In genomic region chr8:80781338-80781737, GRCm38 (mm10) we compare ENCODE assay signal across 9 mouse cellular contexts. TPM values are rescaled to one million over a fixed set of nuclear protein-coding genes. Genes with fewer than 3 reads are reported as not detected.
DNase-seq lines count a peak whose midpoint lies in the region; ATAC-seq and TF ChIP-seq lines count a peak whose summit lies in the region.
"Had no signal": no experiment of that assay in that cellular context is flagged by ENCODE, and none has a peak within 500 bp of the region (broad histone marks: within the 10 kb centered on the region; RNA-seq: fewer than 3 reads in every experiment).

No protein-coding gene starts in this region.

- no peak for TF ChIP-seq POLR2A in kidney, adult 2 months (IDR thresholded peaks at IDR 0.05; ENCODE audit: low read depth, low read length)

- intact Hi-C loops in left cerebral cortex, adult 2 months (cut with DNase I): no loop called here

- no peaks in the 10 kb centered on the region for H3K27me3 ChIP-seq in forebrain, embryonic 14.5 days (replicated peaks; ENCODE audit: control insufficient read depth, insufficient read depth, low read length)
- H3K27me3 ChIP-seq in forebrain, embryonic 12.5 days: no peaks in the 10 kb centered on the region
- no peaks in the 10 kb centered on the region for H3K27me3 ChIP-seq in kidney, postnatal 0 days (ENCODE audit: insufficient read depth, low read length)
- H3K27me3 ChIP-seq in kidney, adult 2 months (replicated peaks; ENCODE audit: control insufficient read depth, insufficient read depth, low read length): no peaks in the 10 kb centered on the region
- no peaks in the 10 kb centered on the region for H3K27me3 ChIP-seq in intestine, embryonic 16.5 days (replicated peaks; ENCODE audit: control insufficient read depth, insufficient read depth, low read length)
- H3K27me3 ChIP-seq in neural tube, embryonic 13.5 days: no peaks in the 10 kb centered on the region

- H3K27ac ChIP-seq in forebrain, embryonic 14.5 days (ENCODE audit: low read depth, low read length): peak overlapping the region; percentile 36; the same call in 1 of the 2 replicates
- no peak overlapping the region for H3K27ac ChIP-seq in forebrain, embryonic 12.5 days
- H3K27ac ChIP-seq in kidney, postnatal 0 days: peak overlapping the region; percentile 65
- H3K27ac ChIP-seq in kidney, adult 2 months (ENCODE audit: insufficient read depth, low read depth, low read length): no peak overlapping the region
- peak overlapping the region; percentile 55 for H3K27ac ChIP-seq in intestine, embryonic 16.5 days (ENCODE audit: low read length)
- peak overlapping the region; percentile 42; the same call in 1 of the 2 replicates for H3K27ac ChIP-seq in neural tube, embryonic 13.5 days (replicated peaks)
- H3K27ac ChIP-seq in left cerebral cortex, adult 2 months: no peak overlapping the region

- H3K36me3 ChIP-seq in forebrain, embryonic 14.5 days (ENCODE audit: control insufficient read depth, insufficient read depth, low read length): peaks cover 25% of the 10 kb centered on the region
- peaks cover 38% of the 10 kb centered on the region for H3K36me3 ChIP-seq in forebrain, embryonic 12.5 days (replicated peaks)
- H3K36me3 ChIP-seq in kidney, postnatal 0 days (ENCODE audit: insufficient read depth, low read length): peaks cover 32% of the 10 kb centered on the region; the same call in 1 of the 2 replicates
- peaks cover 5% of the 10 kb centered on the region for H3K36me3 ChIP-seq in kidney, adult 2 months (ENCODE audit: control insufficient read depth, insufficient read depth, low read length)
- peaks cover 6% of the 10 kb centered on the region for H3K36me3 ChIP-seq in intestine, embryonic 16.5 days (ENCODE audit: control insufficient read depth, insufficient read depth, low read length)
- peaks cover 38% of the 10 kb centered on the region for H3K36me3 ChIP-seq in neural tube, embryonic 13.5 days

- H3K4me2 ChIP-seq in forebrain, embryonic 14.5 days (ENCODE audit: low read length): no peak overlapping the region
- H3K4me2 ChIP-seq in forebrain, embryonic 12.5 days: no peak overlapping the region
- no peak overlapping the region for H3K4me2 ChIP-seq in kidney, postnatal 0 days (ENCODE audit: low read length)
- no peak overlapping the region for H3K4me2 ChIP-seq in intestine, embryonic 16.5 days (ENCODE audit: low read depth, low read length)
- no peak overlapping the region for H3K4me2 ChIP-seq in neural tube, embryonic 13.5 days

- H3K4me1 ChIP-seq in forebrain, embryonic 14.5 days (ENCODE audit: control insufficient read depth, insufficient read depth, low read length): no peaks in the 10 kb centered on the region
- H3K4me1 ChIP-seq in forebrain, embryonic 12.5 days: no peaks in the 10 kb centered on the region
- peaks cover 17% of the 10 kb centered on the region for H3K4me1 ChIP-seq in kidney, postnatal 0 days (replicated peaks; ENCODE audit: insufficient read depth, low read length)
- H3K4me1 ChIP-seq in kidney, adult 2 months (ENCODE audit: control insufficient read depth, insufficient read depth, low read length): 0 out of 2 replicates have a peak, but pooled peaks cover 2% of the 10 kb centered on the region
- no peaks in the 10 kb centered on the region; the same call in 1 of the 2 replicates for H3K4me1 ChIP-seq in intestine, embryonic 16.5 days (ENCODE audit: control insufficient read depth, insufficient read depth, low read length)
- H3K4me1 ChIP-seq in neural tube, embryonic 13.5 days (replicated peaks): 0 out of 2 replicates have a peak, but pooled peaks cover 9% of the 10 kb centered on the region

- TF ChIP-seq CTCF in kidney, postnatal 0 days (IDR thresholded peaks at IDR 0.05; ENCODE audit: low read depth): no peak
- no peak for TF ChIP-seq CTCF in kidney, adult 2 months (conservative IDR thresholded peaks at IDR 0.05; ENCODE audit: insufficient read depth, insufficient read length, low read depth, low read length)
- TF ChIP-seq CTCF in left cerebral cortex, adult 2 months (IDR thresholded peaks at IDR 0.05): no peak

- H3K4me3 ChIP-seq in forebrain, embryonic 14.5 days (ENCODE audit: low read depth, low read length): no peak overlapping the region
- no peak overlapping the region for H3K4me3 ChIP-seq in forebrain, embryonic 12.5 days (replicated peaks)
- no peak overlapping the region for H3K4me3 ChIP-seq in kidney, postnatal 0 days (replicated peaks; ENCODE audit: low read depth, low read length)
- no peak overlapping the region for H3K4me3 ChIP-seq in kidney, adult 2 months (ENCODE audit: insufficient read depth, low read depth, low read length)
- H3K4me3 ChIP-seq in intestine, embryonic 16.5 days (ENCODE audit: low read length): no peak overlapping the region
- H3K4me3 ChIP-seq in neural tube, embryonic 13.5 days: no peak overlapping the region
- no peak overlapping the region for H3K4me3 ChIP-seq in left cerebral cortex, adult 2 months

- H3K9me3 ChIP-seq in forebrain, embryonic 14.5 days (replicated peaks; ENCODE audit: control insufficient read depth, low read length): no peaks in the 10 kb centered on the region
- no peaks in the 10 kb centered on the region for H3K9me3 ChIP-seq in forebrain, embryonic 12.5 days
- H3K9me3 ChIP-seq in kidney, postnatal 0 days (replicated peaks; ENCODE audit: low read length): no peaks in the 10 kb centered on the region
- H3K9me3 ChIP-seq in intestine, embryonic 16.5 days (ENCODE audit: control insufficient read depth, low read length): no peaks in the 10 kb centered on the region
- H3K9me3 ChIP-seq in neural tube, embryonic 13.5 days: no peaks in the 10 kb centered on the region

- 0 out of 2 replicates have a peak overlapping the region, but pooled peaks have one; percentile 8 for H3K9ac ChIP-seq in forebrain, embryonic 14.5 days (ENCODE audit: low read length)
- no peak overlapping the region for H3K9ac ChIP-seq in forebrain, embryonic 12.5 days
- no peak overlapping the region for H3K9ac ChIP-seq in kidney, postnatal 0 days (ENCODE audit: low read depth, low read length)
- H3K9ac ChIP-seq in intestine, embryonic 16.5 days (ENCODE audit: low read depth, low read length): no peak overlapping the region
- H3K9ac ChIP-seq in neural tube, embryonic 13.5 days: no peak overlapping the region

- peak; percentile 73 for ATAC-seq in forebrain, embryonic 14.5 days
- ATAC-seq in forebrain, embryonic 12.5 days (ENCODE audit: low FRiP score): no peak
- no peak for ATAC-seq in kidney, postnatal 0 days (replicated peaks; ENCODE audit: low FRiP score, low read depth)
- peak; percentile 73 for ATAC-seq in intestine, embryonic 16.5 days
- ATAC-seq in neural tube, embryonic 13.5 days (ENCODE audit: low read depth): peak; percentile 67

- peak; percentile 58 for DNase-seq in forebrain, embryonic 14.5 days (ENCODE audit: low spot score)
- DNase-seq in kidney, postnatal 0 days (ENCODE audit: low spot score): peak; percentile 38
- DNase-seq in kidney, adult 2 months: no peak
- DNase-seq in left cerebral cortex, adult 2 months (ENCODE audit: extremely low spot score in 1 of 2, low spot score in 2 of 2): no peak
- no peak for DNase-seq in ovary, postnatal 14 days (ENCODE audit: low spot score)
- DNase-seq: adrenal gland, adult 8-10 months had no signal

- 52% methylated on average over 10 of the region's 10 CpGs for WGBS in forebrain, embryonic 14.5 days
- 74% methylated on average over 10 of the region's 10 CpGs for WGBS in forebrain, embryonic 12.5 days
- WGBS in kidney, postnatal 0 days: 35% methylated on average over 10 of the region's 10 CpGs
- 37% methylated on average over 10 of the region's 10 CpGs for WGBS in kidney, adult 2 months
- 33% methylated on average over 10 of the region's 10 CpGs for WGBS in intestine, embryonic 16.5 days
- WGBS in neural tube, embryonic 13.5 days: 48% methylated on average over 10 of the region's 10 CpGs

RNA-seq across cellular contexts. Expression of gene Smarca5, which starts 42.0 kb away (rescaled TPM):
- 70.3 and 73.6 TPM in 2 replicates for polyA plus RNA-seq in forebrain, embryonic 14.5 days (2014; fragmentation: Nextera tagmentation; extraction: Ambion mirVana)
- 161 and 162 TPM in 2 replicates for polyA plus RNA-seq in forebrain, embryonic 12.5 days (2016; fragmentation: Nextera tagmentation; extraction: Ambion mirVana)
- 54.8 and 59.3 TPM in 2 replicates for polyA plus RNA-seq in kidney, postnatal 0 days (2015; fragmentation: Nextera tagmentation; extraction: Ambion mirVana)
- 3.9 and 4.5 TPM in 2 replicates for polyA plus RNA-seq in kidney, adult 2 months (2012; rRNA removed)
- 21.0 and 41.8 TPM in 2 replicates for polyA plus RNA-seq in intestine, embryonic 16.5 days (2015; fragmentation: Nextera tagmentation; extraction: Ambion mirVana)
- polyA plus RNA-seq in neural tube, embryonic 13.5 days (2015; fragmentation: Nextera tagmentation; extraction: Ambion mirVana): 71.1 and 78.1 TPM in 2 replicates
- 10 to 100 TPM; 60.7 to 61.0 TPM for total RNA-seq in left cerebral cortex, adult 2 months (2021)

Comparison
In these comparisons a context has a peak if more than half of its experiments do, and no peak if none do; other contexts are left out.
1. ATAC-seq: peak in forebrain, embryonic 14.5 days (single experiment), intestine, embryonic 16.5 days (single experiment) and neural tube, embryonic 13.5 days (single experiment); none in forebrain, embryonic 12.5 days (single experiment) and kidney, postnatal 0 days (single experiment).
2. DNase-seq: peak in forebrain, embryonic 14.5 days (single experiment) and kidney, postnatal 0 days (single experiment); none in kidney, adult 2 months (single experiment), left cerebral cortex, adult 2 months (0 of 2) and ovary, postnatal 14 days (single experiment).
3. H3K27ac ChIP-seq: peak in forebrain, embryonic 14.5 days (single experiment), kidney, postnatal 0 days (single experiment), intestine, embryonic 16.5 days (single experiment) and neural tube, embryonic 13.5 days (single experiment); none in forebrain, embryonic 12.5 days (single experiment), kidney, adult 2 months (single experiment) and left cerebral cortex, adult 2 months (single experiment).